Mouse (Mus musculus) retina, embryonic 14.5 days (tissue): ENCODE data around the gene Timm13.

Experiments
- DNase-seq: peaks from one replicate; pipeline ENCODE4 v3.0.0-alpha.2; 2015; ENCODE audit warnings: low spot score

The Timm13 gene

DNA sequence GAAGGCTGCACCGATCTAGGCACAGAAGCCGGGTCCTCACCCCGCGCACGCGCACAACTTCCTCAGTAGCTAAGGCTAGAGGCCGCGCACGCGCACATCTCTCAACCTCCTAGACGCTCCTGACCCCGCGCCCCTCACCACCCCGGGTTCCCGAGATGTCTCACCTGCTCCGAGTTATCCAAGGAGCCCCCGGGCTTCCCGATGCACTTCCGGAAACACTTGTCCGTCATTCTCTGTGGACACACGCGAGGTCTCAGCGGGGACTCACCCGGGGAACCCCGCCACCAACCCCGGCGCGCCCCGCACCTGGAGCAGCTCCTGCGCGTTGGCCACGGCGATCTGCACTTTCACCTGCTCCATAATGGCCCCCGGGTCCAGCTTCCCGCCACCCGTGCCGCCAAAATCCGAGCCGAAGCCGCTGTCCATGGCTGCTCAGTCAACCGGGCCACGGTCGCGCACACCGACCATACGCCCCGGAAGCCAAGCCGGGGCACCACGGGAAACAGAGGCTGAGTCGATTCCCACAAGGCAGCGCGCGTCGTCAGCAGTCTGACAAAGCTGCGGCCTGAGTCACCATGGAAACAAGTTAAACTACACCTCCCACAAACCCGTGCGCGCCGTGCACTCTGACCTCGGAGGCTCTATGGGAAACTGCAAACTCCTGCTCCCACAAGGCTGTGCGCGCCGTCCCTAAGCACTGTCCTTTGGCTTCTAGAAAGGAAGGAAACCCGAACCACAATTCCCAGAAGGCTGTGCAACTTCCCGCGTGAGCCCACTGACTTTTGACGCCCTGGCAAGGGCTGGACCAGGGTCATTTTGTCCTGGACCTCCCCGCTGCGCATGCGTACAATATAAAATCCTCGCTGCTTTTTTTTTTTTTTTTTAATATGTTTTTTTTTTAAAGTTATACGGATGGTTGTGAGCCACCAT lies at the start of gene Timm13:
Gene Timm13, minus strand, starts transcription at position 652 of the 930 bp plus-strand sequence.
- DNase-seq, result peak; percentile 99

GRCm38 (mm10) chr10:80950314-80950713 lies 49.5 kb upstream of the Timm13 start:
- no peak for DNase-seq

- DNase-seq, result no peak
Observed at GRCm38 (mm10) chr10:80949081-80949480, 48.3 kb upstream of the Timm13 start.

DNA sequence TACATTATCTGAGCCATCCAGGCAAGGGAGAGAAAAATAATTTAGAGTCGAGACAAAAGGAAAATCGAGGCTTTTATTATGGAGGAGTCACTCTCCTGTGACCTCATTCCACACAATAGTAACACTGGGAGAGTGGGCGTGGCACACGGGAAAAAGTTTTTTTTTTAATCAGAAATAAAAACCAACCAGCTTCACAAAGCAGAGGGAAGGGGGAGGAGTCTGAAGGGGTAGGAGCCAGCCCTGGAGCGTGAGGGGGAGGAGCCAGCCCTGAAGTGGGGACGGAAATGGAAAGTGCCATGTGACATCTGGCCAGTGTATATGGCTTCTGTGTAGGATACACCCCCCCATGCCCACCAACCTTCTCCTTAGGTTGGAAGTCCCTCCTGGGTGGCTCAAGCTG lies 47.8 kb upstream of the Timm13 start:
- peak; percentile 60 for DNase-seq

DNA sequence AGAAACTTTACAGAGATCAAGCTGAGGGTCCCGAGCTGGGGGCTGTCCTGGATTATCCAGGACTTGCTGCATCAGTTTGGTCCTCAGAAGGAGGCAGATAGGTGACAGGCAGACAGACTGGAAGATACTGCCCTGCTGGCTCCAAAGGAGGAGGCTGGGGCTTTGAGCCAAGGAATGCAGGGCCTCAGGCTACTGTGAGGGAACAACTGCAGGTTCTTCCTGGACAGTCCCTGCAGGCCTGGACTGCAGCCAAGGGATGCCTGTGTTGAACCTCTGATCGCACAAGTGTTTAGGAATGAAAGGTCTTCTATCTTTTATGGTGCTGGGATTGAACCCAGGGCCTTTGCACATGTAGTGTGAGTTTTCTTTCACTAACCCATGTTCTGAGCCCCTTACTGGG lies 47.0 kb upstream of the Timm13 start:
- no peak for DNase-seq

DNA sequence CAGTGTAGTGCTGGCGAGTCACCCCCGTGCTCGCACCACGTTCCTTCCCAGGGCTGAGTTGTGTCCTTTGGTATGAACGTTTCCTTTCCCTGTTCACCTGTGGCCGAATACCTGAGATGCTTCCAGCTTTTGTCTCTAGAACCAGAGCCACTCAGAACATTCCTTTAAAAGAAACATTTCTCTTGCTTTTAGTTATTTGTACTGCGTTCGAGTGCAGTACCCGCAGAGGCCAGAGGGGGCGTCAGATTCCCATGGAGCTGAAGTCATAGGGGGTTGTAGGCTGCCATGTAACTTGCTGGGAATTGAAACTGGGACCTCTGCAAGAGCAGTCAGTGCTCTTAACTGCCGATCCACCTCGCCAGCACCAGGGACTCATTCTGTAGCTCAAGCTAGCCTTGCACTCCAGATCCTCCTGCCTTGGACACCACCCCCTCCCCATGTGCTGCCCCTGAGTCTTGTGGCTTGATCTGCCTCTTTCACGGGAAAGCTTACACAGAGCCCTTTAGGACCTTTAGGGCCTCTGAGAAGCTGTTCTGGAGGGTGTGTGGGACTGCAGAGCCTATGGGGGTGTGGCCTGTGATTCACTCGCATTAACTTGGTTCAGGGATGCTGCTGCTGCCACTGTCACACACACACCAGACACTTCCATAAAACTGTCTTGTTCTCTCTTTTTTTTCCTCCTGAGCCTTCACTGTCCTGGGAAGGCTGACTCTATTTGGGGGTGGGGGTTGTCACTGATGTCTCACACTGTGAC lies 46.1 kb upstream of the Timm13 start:
- DNase-seq, result no peak

GRCm38 (mm10) chr10:80944231-80944630 lies 43.5 kb upstream of the Timm13 start:
- DNase-seq, result no peak

GRCm38 (mm10) chr10:80943701-80944100 lies 42.9 kb upstream of the Timm13 start:
- DNase-seq, result no peak

DNA sequence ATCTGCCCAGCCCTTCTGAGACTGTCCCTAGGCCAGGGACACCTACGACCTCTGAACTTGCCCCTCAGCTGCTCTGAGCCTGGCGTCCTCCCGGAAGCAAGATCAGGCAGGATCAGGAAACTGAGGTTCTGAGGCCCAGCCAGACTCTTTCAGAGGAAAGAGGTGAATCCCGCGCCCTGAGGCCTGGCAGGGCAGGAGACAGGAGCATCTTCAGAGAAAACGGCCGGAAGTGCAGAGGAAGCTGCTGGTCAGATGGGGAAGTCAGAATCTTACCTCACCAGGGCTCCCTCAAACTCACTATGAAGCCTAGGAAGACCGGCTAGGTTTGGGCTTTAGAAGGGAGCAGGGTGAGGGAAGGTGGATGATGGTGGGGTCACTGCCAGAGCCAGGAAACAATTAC lies 42.1 kb upstream of the Timm13 start:
- no peak for DNase-seq

GRCm38 (mm10) chr10:80940988-80941347 lies 40.2 kb upstream of the Timm13 start:
- no peak for DNase-seq

- no peak for DNase-seq
Observed at GRCm38 (mm10) chr10:80940320-80940987, 39.7 kb upstream of the Timm13 start.

GRCm38 (mm10) chr10:80939671-80940070 lies 38.9 kb upstream of the Timm13 start:
- peak; percentile 80 for DNase-seq

DNA sequence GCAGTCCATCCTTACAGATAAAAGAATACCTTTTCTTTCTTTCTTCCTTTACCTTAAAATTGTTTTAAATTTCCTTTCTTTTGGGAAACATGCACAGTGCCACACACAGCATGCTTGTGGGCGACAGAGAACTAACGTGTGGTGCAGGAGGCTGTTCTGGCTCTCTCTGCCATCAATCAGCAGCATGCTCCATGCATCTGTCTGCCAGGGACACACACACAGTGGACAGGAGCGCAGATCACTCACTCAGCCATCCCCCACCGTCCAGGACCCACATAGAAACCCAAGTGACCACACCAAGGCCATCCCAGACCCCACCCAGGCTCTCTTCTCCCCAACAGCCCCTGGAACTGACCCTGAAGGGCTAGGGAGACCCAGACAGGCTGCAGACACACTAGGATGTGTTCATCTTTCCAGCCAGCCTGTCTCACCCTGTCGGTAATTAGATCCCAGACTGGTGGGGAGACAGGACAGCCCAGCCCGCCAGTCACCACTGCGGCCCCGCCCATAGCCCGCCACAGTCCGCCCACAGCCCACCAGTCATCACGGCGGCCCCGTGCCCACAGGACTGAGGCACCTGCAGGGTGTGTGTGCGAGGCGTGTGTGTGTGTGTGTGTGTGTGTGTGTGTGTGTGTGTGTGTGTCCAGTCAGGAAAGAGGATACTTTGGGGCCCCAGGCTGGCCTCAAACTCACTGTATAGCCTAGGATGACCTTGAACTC lies 38.2 kb upstream of the Timm13 start:
- no peak for DNase-seq

GRCm38 (mm10) chr10:80937646-80938045 lies 36.9 kb upstream of the Timm13 start:
- DNase-seq, result no peak

- no peak for DNase-seq
Observed at GRCm38 (mm10) chr10:80936810-80937164, 36.0 kb upstream of the Timm13 start.

DNA sequence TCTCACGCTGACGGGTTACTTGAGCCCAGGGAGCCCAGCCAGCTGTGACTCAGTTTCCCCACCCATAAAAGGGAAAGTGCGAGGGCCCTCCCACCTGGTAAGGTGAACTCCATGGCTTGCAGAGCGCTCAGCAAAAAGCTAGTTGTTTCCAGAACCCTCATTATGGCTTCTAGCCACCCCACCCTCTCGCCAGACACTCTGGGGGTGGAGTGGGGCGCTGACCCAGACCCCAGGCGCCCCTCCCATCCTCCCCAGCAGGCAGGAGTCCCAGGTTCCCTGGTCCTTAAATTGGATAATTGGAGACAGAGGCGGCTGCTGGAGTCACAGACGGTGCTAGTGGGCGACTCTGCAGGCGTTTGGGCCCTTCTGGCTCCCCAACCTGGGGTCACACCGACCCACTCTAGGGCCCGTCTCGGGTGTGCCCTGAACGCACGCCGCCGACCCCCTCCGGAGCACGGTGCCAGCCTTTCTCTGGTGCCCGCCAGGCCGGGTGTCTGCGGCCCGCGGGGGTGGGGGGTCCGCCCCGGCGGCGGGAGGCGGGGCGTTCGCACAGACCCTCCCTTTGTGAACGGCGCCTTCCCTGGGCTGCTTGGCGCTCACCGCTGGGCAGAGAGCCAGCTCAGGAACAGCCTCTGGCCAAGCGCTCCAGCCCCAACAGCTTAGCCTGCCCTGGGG lies 35.5 kb upstream of the Timm13 start:
- DNase-seq, result no peak

DNA sequence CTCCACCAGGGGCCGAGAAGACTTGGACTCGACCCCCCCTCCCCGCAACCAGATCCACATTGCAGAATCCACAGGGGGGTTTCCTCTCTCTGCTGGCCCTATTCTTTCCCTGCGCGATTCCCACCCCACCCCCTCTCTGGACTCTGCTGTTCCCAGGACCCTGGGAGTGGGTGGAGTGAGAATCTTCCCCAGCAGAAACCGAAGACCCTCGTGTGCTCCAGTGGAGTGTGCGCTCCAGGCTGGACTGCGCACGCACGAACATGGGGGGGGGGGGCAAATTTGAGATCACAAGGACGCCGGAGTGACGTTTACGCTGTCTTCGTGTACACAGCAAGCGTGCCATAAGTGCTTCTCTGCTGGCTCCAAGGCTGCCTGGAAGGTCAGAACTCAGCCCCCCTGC lies 34.9 kb upstream of the Timm13 start:
- DNase-seq, result no peak

GRCm38 (mm10) chr10:80935241-80935640 lies 34.5 kb upstream of the Timm13 start:
- DNase-seq, result no peak

DNA sequence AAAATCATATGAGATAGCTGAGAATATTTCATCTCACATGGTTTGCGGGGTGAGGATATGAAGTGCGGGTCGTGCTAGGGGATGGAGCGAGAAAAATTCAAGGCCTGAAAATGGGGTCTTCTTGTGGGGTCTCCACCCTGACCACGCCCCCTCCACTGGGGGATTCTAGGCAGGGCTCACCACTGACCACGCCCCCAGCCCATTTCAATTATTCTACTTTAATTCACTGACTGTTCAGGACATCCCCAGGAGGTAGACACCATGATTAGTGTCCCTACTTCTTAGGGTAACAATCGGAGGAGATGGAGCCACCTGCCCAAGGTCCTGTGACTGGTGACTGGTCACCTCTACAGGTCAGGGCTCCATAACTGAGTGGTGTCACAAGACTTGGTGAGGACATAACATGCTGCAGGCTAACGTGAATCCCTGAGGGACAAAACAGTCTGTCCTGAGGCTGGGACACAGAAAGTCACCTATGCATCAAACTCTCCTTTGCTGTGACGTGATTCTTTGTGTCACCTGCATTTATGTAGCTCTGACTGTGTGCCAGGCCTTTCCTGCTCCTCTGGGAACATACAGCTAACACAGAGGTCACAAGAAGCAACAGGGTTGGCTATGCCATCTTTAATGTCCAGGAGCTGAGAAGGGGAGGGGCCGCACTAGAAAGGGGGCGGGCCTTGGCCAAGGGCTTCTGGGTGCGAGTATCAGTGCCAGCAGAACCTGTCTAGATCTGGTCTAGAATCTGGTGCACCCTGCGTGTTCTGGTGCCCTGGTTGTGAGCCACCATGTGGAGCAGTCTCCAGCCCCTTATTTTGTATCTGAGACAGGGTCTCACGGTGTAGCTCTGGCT lies 33.6 kb upstream of the Timm13 start:
- no peak for DNase-seq

- DNase-seq, result no peak
Observed at GRCm38 (mm10) chr10:80933421-80933979, 32.7 kb upstream of the Timm13 start.
